Mouse (Mus musculus): ENCODE measurements around the gene Basp1. TPM values are rescaled to one million over a fixed set of nuclear protein-coding genes. Genes with fewer than 3 reads are reported as not detected.
A peak's percentile ranks its signal among the peaks of the same experiment; 100 is the strongest.
"Not testable (repeated sequence)": the region's sequence is repeated elsewhere in the genome, so short reads cannot be mapped to it uniquely, and the experiment has no call there.

Gene Basp1
- total RNA-seq (2017), result 18.6 and 22.4 TPM in 2 replicates

DNA sequence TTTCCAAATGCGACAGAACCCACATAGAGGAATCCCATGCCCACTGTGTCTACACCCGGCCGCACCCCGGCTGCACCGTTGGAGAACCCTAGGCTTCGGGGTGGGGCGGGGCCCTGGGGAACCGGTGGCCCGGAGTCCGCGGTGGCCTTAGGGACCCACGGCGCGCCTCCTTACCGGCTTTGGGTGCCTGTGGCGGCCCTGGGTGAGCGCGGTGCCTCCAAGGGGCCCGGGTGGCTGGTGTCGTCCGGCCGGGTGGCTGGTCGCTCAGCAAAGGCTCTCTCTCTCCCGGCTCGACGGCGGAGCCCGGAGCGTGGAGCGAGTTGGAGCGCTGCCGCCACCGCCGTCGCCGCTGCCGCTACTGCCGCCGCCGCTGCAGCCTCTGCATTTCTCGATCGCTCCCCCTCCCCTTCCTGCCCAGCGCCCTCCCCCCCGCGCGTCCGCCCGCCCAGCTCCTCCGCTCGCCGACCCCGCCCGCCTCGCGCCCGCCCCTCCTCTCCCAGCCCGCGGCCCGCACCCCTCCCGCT lies at the start of gene Basp1:
Basp1 (minus strand) TSS at position 387 of the 524 bp plus-strand sequence.
- peak; percentile 16; the same call in 1 of the 2 replicates for ATAC-seq (replicated peaks; ENCODE audit: low read depth, poor library complexity, severe bottlenecking)

DNA sequence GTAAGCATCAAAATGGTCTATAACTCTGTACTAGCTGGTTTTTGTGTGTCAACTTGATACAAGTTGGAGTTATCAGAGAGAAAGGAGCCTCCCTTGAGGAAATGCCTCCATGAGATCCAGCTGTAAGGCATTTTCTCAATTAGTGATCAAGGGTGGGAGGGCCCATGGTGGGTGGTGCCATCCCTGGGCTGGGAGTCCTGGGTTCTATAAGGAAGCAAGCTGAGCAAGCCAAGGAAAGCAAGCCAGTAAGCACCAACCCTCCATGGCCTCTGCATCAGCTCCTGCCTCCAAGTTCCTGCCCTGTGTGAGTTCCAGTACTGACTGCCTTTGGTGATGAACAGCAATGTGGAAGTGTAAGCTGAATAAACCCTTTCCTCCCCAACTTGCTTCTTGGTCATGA lies 49.5 kb upstream of the Basp1 start:
- not testable (repeated sequence) for ATAC-seq (replicated peaks; ENCODE audit: low read depth, poor library complexity, severe bottlenecking)

DNA sequence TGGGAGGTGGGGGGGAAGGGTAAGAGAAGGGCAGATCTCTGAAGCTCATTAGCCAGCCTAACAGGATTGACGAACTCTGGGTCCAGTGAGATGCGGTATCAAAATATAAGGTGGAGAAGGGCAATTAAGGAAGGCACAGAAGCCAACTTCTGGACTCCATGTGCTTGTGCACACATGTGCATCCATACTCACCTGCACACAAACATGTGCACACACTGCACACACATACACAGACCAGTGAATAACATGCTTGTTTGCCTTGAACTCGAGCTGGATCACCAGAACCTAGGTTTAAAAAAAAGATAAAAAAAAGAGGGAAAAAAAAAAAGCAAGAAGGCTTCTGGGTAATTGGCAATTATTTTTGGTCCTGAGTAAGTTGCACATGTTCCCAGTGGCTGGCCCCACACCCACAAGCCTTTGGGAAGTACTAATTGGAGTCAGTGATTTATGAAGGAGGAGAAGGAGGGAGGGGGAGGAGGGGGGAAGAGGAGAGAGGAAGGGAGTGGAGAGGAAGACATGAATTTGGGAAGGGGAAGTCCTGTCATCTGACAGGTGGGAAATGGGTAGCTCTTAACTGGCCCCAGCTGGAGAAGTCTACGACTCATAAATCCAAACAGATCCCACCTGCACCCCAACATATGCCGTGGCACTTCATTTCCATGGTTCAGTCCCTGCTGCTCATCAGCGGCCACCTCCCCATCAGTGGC lies 48.6 kb upstream of the Basp1 start:
- ATAC-seq (replicated peaks; ENCODE audit: low read depth, poor library complexity, severe bottlenecking), result no peak

DNA sequence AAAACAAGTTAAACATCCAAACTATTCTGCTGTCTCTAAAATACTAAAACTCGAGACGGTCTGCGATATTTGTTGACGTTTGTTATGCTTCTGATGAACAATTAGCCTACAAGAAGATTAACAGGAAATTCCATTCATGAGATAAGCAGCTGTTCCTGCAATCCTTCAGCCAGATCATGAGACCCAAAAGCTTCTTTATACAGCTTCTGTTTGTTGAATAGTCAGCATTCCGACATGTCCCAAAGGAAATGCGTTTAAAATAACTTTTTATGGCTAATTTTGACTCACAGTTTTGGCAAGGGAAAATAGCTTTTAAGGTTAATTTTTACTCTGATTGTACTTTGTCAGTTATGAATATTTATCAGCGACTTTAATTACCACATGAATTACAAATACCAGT lies 46.3 kb upstream of the Basp1 start:
- ATAC-seq (replicated peaks; ENCODE audit: low read depth, poor library complexity, severe bottlenecking), result no peak

DNA sequence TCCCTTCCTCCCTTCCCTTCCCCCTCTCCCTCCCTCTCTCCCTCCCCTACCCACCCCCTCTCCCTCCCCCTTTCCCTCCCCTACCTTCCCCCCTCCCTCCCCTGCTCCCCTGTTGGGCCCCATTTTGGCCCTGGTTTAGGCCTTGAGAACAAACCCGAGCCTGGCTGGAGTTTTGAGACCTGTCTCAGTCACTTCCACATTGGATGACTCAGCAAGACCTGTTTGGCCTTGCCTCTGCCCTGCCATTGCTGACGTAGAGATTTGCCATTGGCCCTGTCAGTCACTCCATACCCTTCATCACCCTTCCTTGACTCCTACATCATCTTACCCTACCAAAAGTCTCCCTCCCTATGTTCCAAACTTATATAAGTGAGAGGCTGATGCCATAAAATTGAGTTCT lies 43.9 kb upstream of the Basp1 start:
- ATAC-seq (replicated peaks; ENCODE audit: low read depth, poor library complexity, severe bottlenecking), result no peak

DNA sequence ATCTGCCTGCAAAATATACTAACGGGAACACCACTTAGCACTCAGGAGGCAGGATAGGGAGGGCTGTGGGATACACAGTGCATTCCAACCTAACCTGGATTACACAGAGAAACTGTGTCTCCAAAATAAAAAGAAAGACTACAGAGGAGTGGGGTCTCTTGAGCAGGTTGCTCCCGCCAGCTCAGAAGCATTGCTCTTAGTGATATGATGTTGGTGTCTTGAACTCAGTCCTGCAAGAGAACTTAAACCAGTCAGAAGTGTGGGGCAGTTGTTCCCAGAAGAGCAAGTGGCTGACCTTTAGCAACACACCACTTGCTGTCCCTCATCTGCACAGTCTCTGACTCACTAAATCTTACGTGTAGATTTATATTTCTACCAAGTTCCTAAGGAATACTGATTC lies 40.0 kb upstream of the Basp1 start:
- ATAC-seq (replicated peaks; ENCODE audit: low read depth, poor library complexity, severe bottlenecking), result no peak

DNA sequence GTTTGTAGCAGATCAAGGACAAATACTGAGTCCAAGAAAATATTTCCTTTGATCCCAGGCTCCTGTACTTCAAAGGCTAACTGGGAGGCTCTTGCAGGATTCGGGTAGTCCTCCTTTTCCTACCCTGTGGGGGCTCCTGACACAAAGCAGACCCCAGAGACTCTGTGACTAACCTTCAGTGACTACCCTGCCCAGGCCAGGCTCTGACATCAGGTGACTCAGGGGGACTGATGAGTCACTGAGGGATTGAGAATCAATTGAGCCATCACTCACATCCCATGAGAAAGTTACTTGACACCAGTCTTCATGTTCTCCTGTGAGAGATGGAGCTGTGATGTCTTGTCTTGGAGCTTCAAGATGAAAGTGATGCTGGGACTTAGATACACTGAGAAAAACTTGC lies 35.8 kb upstream of the Basp1 start:
- ATAC-seq (replicated peaks; ENCODE audit: low read depth, poor library complexity, severe bottlenecking), result no peak

DNA sequence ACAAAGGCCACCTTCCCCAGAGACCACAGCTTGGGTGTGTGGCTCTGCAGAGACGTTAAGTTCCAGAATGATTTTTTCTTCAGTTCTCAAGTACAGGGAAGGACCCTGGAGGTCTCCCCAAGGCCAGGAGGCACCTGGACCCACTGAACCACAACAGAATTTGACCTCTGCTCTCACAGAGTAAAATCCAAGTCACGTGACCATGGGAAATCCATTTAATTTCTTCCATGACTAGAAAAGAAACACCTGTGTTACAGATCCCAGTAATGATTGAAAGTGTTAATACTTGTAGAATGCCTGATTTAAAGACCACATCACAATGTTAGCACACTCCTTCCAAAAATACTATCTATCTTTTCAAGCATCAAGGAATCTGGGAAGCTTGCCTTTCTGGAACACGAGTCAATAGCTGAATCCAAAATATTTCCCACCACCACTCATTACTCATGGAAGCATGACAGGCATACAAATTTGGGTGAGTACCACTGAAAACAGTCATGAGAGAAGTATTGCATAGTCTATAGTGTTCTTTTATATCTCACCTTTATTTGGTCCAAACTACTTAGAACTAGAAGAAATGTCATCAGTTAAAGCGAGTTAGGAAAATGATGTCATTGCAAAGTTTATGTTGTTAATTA lies 35.3 kb upstream of the Basp1 start:
- ATAC-seq (replicated peaks; ENCODE audit: low read depth, poor library complexity, severe bottlenecking), result no peak

DNA sequence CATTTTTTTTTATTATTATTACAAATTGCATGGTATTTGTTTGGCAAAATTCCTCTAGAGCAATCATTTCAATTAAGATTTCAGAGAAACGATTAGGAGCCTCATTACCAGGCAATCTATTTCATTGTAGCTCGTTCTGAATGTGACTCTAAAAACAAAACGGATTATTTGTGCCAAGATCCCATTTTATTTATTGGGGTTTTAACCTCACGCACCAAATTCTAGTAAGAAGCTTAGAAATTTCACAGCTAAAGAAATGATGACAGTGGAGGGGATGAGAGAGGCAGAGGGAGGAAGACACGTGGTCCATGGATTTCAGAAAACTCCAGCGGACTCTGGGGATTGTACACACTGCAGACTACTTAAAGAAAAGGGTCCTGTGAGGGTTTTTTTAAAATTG lies 33.6 kb upstream of the Basp1 start:
- no peak for ATAC-seq (replicated peaks; ENCODE audit: low read depth, poor library complexity, severe bottlenecking)

DNA sequence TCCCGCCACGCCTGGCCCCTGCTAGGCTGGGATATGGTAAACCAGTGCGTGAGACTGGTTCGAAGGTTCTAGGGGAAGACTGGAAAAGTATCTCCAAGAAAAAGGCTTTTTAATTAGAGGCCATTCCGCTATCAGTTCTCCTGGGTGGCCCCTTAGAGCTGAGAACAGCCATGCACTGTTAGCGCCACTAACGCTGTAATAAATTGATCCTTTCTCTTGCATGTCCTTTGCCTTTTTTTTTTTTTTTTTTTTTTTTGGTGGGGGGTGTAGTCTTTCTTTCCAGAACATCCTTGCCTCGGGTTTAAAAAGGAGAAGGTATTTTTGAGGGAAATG lies 32.6 kb upstream of the Basp1 start:
- no peak for ATAC-seq (replicated peaks; ENCODE audit: low read depth, poor library complexity, severe bottlenecking)

DNA sequence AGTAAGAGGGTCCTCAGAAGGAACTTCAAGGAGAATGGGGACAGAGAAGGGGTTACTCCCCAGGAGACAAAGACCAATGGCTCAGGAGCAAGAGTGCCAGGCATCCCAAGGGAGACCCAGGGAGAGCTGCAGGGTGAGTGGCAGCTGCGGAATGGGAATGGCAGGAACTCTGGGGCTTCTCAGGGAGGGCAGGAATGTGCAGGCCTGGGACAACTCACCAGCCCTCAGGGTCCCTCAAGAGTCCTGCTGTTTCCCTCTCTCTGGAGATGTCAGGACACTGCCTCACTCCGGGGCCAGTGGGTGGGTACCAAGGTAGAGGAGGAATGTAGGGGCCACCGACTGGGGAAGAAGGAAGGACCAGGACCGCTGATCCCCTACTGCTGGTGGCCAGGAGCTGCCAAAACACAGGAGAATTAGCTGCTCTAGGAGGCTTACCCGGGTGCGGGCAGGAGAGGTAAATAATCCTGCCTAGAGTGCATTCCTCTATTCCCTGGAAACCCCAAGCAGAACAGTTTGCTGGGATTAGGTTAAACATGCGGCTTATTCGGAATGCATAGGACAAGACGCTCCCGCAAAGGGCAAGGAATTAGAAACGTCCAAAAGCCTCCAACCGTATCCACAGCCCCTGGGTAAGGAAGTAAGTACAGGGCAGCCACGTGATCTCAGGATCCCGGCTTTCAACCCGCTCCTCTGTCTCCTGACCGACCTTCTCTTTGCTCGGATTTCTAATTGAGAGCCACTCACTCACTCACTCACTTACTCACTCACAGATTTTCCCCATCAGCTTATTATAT lies 32.0 kb upstream of the Basp1 start:
- no peak for ATAC-seq (replicated peaks; ENCODE audit: low read depth, poor library complexity, severe bottlenecking)

DNA sequence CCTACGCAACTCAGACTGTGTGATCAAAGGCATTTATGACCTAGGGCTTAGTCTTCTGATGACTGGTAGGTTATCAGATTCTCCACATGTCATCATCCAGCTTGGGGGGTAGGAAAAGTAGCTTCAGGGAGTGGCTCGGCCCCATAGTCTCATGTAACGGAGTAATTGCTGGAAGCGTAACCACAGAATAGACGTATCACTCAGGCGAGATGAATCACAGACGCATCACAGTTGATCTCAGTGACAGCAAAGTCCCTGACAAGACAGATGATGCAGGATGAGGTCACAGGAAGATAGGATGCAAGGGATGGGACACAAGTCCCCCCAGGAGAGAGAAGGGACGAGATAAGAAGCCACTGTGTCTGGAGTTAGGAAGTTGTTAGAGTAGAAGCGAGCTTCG lies 30.6 kb upstream of the Basp1 start:
- ATAC-seq (replicated peaks; ENCODE audit: low read depth, poor library complexity, severe bottlenecking), result no peak

DNA sequence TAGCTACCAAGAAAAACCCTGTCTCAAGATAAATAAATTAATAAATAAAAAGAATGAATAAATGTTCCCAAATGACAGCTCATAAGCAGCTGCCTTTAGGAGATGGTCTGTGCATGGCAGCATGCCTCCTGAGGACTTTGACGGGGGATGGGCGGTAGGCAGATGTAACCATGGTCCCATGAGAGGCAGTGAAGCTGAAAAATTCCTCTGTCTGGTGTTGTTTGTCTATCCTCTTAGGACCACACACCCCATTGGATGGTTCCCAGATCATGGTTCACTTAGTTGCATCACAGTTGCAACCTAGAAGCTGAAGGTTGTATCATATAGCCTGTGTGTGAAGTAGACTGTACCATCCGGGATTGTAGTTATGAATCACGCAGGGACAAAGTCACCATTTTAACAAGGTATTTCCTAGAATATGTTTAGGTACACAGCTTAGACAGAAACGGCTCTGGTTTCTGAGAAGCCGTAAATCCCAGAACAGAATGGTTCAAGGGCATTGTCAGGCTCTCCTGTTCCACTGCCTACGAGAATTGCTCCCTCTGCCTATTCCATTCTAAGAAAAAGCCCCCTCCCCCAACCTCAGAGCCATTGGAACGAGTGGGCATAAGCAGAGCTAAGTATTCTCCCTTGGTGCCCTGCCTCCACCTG lies 29.7 kb upstream of the Basp1 start:
- no peak for ATAC-seq (replicated peaks; ENCODE audit: low read depth, poor library complexity, severe bottlenecking)

DNA sequence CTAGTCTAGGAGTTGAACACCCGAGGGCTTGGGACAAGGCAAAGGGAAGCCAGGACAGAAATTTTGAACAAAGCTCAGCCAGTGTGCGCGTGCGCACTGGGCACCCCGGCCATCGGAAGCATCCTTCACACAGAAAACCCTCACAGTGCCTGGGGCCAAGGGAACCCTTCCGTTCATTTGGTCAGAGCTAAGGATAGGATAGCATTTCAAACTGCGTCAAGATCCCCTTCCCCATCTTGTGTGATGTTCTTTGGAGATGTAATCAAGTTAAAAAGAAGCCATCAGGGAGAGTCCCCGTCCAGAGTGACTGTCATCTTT lies 28.3 kb upstream of the Basp1 start:
- no peak for ATAC-seq (replicated peaks; ENCODE audit: low read depth, poor library complexity, severe bottlenecking)

DNA sequence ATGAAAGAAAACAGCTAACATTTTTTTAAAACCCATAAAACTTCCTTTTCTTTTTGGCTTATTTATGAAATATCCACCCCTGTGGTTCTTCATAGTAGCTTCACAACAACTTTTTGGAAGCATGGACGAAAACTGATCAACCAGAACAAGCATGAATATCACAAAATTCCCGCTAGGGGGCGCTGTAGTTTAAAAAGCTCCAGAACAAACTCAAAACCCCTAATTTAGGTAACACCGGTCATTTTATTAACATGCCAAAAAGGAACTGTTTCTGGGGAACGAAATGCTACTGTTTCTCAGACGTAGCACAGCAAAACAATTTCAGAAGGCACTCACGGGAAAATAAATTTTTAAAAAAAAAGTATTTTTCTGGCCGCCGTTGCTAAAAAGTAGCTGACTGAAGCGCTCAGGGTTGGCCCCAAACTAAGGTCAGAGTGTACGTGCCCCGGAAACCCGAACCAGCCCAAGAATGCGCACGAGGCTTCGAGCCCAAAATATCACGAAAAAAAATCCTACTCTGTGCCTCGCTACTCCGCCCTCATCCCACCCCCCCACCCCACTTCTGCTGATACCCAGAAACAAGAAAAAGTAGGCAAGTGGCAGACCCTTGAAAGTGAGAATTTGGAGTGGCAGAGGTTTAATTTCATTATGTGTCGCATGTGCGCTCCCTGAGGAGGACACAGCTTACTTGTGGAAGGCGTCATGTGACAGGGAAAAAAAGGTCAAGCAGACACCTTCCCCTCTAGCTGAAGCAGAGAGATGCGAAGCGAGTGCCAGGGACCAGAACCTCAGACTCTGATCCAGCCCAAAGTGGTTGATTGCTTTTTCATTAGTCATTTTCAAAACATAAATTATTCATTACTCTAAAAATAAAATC lies 27.7 kb upstream of the Basp1 start:
- ATAC-seq (replicated peaks; ENCODE audit: low read depth, poor library complexity, severe bottlenecking), result peak; percentile 78

DNA sequence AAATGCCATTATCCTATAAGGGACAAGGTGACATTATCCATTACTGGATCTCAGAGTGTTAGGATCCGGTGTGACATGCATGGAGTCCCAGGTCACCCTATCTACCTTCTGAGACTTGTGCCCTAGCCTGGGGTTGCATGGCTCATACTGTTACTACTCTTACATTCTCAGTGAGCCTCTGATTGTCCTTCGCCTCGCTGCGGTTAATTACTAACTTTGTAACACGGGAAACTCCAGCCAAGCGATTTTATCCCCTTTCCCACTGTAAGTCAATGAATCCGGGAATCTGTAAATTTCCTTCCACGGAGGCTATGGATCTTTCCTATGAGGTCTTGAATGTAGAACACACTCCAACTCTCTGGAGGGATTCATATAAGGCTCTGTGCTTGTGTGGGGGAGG lies 26.8 kb upstream of the Basp1 start:
- ATAC-seq (replicated peaks; ENCODE audit: low read depth, poor library complexity, severe bottlenecking), result no peak

DNA sequence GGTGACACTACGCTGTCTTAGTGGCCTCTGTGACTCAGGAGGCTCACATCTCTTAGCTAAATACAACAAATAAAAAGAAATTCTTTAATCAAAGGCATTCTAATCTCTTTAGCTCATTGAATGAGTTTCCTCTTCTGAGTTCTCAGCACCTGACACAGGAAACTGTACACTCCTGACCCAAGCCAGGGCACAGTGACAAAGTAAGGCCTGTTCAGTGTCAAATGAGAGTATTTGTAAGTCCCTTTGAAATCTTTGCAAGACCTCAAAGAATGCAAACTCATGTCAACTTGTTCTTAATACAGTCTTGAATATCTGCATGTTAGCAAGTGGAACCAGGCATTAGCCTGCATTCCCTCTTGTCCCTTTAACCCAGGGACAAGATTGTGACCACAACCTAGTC lies 18.8 kb upstream of the Basp1 start:
- ATAC-seq (replicated peaks; ENCODE audit: low read depth, poor library complexity, severe bottlenecking), result no peak

DNA sequence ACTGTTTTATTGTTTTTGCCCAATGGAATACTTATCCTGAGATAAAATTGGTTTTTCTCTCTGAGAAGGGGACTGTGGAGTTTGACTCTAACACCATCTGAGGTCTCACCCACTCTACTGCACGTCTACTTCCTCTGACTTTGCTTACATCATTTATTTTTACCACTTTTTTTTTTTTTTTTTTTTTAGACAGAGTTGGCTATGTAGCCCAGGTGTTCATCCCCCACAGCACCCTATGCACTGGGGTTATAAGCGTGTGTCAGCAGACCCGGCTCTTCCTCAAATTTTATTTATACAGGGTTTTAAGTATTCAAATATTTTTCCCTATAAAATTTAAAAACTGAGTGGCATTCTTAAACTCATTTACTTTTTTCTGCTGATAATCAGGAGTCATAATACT lies 16.6 kb upstream of the Basp1 start:
- ATAC-seq (replicated peaks; ENCODE audit: low read depth, poor library complexity, severe bottlenecking), result no peak

DNA sequence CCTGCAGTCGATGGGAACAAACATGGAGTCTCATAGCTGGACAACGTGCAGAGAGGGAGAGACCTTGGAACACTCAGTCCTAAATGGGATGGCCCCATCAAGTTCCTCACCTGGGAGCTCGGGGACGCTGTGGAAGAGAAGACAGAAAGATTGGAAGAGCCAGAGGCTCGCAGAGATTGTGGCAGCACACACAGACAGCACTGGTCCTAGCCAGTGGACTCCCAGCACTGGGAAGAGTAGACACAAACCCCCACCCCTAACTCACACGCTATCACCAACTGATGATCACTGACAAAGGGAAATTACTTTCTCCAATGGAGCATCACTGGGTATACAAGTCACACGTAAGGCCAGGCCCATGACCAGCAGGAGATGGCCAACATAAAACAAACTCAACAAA lies 15.4 kb upstream of the Basp1 start:
- no peak for ATAC-seq (replicated peaks; ENCODE audit: low read depth, poor library complexity, severe bottlenecking)

DNA sequence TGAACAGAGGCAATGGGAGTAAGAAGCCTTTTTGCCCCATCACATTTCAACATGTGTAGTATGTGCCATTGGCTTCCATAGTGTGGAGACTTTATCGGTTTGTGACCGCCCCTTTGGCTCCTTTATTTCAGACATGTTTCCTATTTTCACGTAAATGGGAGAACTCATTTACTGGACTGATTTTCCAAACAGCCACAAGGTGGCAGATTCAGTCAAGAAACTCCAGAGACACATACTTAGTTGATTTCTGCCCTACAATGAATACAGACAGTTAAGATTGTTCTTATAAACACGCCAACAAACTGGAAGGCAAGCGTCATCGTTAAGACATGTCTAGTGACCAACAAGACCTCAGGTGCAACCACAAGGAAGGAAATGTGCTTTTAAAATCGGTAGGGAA lies 15.0 kb upstream of the Basp1 start:
- peak; percentile 72 for ATAC-seq (replicated peaks; ENCODE audit: low read depth, poor library complexity, severe bottlenecking)

Data from common myeloid progenitor, adult 5-6 weeks (primary cell).